Mouse (Mus musculus): Measurements from ENCODE around the gene Rala. TPM values are rescaled to one million over a fixed set of nuclear protein-coding genes. Genes with fewer than 3 reads are reported as not detected.

Rala gene
- polyA plus RNA-seq, 1 experiment, result 10.2 TPM

DNA sequence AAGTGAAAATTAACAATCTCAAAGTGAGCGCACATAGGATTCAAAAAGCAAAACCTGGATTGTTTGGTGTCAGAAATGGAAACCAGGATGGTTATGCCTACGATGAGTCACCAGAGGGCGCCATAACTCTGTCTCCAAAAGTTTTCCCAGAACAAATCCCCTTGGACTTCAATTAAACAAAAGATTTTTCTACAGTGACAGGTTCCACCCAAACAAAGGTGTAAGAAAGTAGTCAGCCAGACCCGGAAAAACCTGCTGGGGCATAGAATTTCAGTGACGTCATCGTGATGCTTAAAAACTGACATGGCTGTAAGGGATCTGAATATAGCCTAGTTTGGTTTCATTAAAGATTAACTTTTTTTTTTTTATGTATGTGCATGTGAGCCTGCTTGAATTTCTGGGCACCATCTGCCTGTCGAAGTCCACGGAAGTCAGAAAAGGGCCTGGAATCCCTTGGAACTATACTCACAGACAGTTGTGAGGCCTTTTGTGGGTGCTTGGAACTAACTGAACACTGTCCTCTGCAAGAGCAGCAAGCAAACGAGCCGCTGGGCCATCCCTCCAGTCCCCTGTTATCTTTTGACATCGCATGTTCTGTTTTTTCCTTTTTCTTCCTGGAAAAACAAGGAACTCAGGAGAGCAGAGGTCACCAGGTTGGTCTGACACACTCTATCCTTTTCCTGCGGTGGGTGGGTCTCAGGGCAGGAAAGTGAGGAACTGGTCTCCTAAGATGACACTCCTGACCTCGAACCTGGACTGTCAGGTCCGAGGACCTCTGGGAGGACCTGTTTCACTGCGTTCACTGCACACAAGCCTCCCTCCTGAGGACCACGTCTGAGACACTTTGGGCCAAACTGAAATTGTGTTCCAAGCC is 106.2 kb downstream of the Rala start:
- no peak for TF ChIP-seq GATA1 (IDR thresholded peaks at IDR 0.05; ENCODE audit: low read length)

- TF ChIP-seq GATA1 (IDR thresholded peaks at IDR 0.05; ENCODE audit: low read length), result no peak
These were observed 107.2 kb downstream of the Rala start for GRCm38 (mm10) chr13:17836808-17837207.

- TF ChIP-seq GATA1 (IDR thresholded peaks at IDR 0.05; ENCODE audit: low read length), result no peak
These were observed 111.1 kb downstream of the Rala start for GRCm38 (mm10) chr13:17832940-17833339.

Other genes with a start within 250 kb of the Rala start
- 41.4 and 59.6 TPM in 2 replicates for gene Mplkip, start 249.0 kb downstream of the Rala start, polyA plus RNA-seq (2012)
- gene Sugct, start 248.7 kb downstream of the Rala start, polyA plus RNA-seq (2012), result 1.7 and 2.5 TPM in 2 replicates
- 215 and 272 TPM in 2 replicates for gene Cdk13, start 139.1 kb downstream of the Rala start, polyA plus RNA-seq (2012)
- 9.7 and 14.7 TPM in 2 replicates for gene Yae1d1, start 49.1 kb upstream of the Rala start, polyA plus RNA-seq (2012)